Mouse (Mus musculus) spleen, adult 12 weeks (tissue): Measurements from ENCODE around the gene Gpatch11.

ENCODE experiments used
- DNase-seq: peaks from one replicate; pipeline ENCODE4 v3.0.0; 2022; ENCODE audit warnings: low spot score

Gene Gpatch11

GRCm38 (mm10) chr17:78894991-78895390 lies 59.6 kb downstream of the Gpatch11 start:
- DNase-seq, result no peak

- no peak for DNase-seq
Observed at GRCm38 (mm10) chr17:78895394-78895793, 60.0 kb downstream of the Gpatch11 start.
